Mouse (Mus musculus) kidney, postnatal 0 days (tissue): ENCODE measurements around the gene Pja2. TPM values are rescaled to one million over a fixed set of nuclear protein-coding genes. Genes with fewer than 3 reads are reported as not detected.

Experiments
- ATAC-seq: fragments of 200-750 bp; cut with Nextera tagmentation; replicated peaks from 2 replicates; pipeline ENCODE4 v1.8.0; 2017; ENCODE audit warnings: low read depth, moderate number of reproducible peaks, moderate TSS enrichment, moderate library complexity; ENCODE audit not compliant: low FRiP score
- DNase-seq: peaks from one replicate; pipeline ENCODE4 v3.0.0-alpha.2; 2016; ENCODE audit warnings: low spot score
- H3K27ac ChIP-seq: fragments of 300-500 bp; sonication (generic); 2 replicates; pipeline ENCODE4 v1.5.1; 2014; ENCODE audit warnings: mild to moderate bottlenecking
- H3K27me3 ChIP-seq: fragments of 300-500 bp; sonication (generic); 2 replicates; pipeline ENCODE4 v1.6.1; 2014; ENCODE audit warnings: low read length, mixed read lengths; ENCODE audit not compliant: insufficient read depth
- H3K36me3 ChIP-seq: fragments of 300-500 bp; sonication (generic); 2 replicates; pipeline ENCODE4 v1.6.1; 2014; ENCODE audit warnings: low read length, mixed read lengths; ENCODE audit not compliant: insufficient read depth
- H3K4me1 ChIP-seq: fragments of 300-500 bp; sonication (generic); replicated peaks from 2 replicates; pipeline ENCODE4 v1.6.1; 2014; ENCODE audit warnings: antibody characterized with exemption, low read length, mixed read lengths; ENCODE audit not compliant: insufficient read depth
- H3K4me2 ChIP-seq: fragments of 300-500 bp; sonication (generic); 2 replicates; pipeline ENCODE4 v1.6.1; 2014; ENCODE audit warnings: mild to moderate bottlenecking, low read length, moderate library complexity, mixed read lengths
- H3K4me3 ChIP-seq: fragments of 300-500 bp; sonication (generic); replicated peaks from 2 replicates; pipeline ENCODE4 v1.5.1; 2014; ENCODE audit warnings: low read depth, low read length
- H3K9ac ChIP-seq: fragments of 300-500 bp; sonication (generic); 2 replicates; pipeline ENCODE4 v1.6.1; 2014; ENCODE audit warnings: low read depth, low read length
- H3K9me3 ChIP-seq: fragments of 300-500 bp; sonication (generic); replicated peaks from 2 replicates; pipeline ENCODE4 v1.6.1; 2016; ENCODE audit warnings: low read length, inconsistent platforms, mixed read lengths
- CTCF ChIP-seq: IDR thresholded peaks from 2 replicates; pipeline ENCODE4 v1.5.1; 2016; ENCODE audit warnings: antibody characterized with exemption, low read depth, mild to moderate bottlenecking, moderate library complexity
- WGBS: fragments of 180-500 bp; shearing (Covaris S2); extraction: QIAGEN DNeasy Blood & Tissue Kit; methylation state at CpG from one replicate; pipeline ENCODE4 v1.1.7; 2014; 5-methylcytosine and 5-hydroxymethylcytosine counted together
- polyA plus RNA-seq: library from polyadenylated mRNA; unstranded; fragments of >200 nt; fragmentation: Nextera tagmentation; extraction: Ambion mirVana; gene quantifications from 2 replicates; pipeline ENCODE4 v1.2.1, GENCODE M21; 2015

Pja2 gene
- polyA plus RNA-seq, 1 experiment from 2014 or later: 58.8 TPM

DNA sequence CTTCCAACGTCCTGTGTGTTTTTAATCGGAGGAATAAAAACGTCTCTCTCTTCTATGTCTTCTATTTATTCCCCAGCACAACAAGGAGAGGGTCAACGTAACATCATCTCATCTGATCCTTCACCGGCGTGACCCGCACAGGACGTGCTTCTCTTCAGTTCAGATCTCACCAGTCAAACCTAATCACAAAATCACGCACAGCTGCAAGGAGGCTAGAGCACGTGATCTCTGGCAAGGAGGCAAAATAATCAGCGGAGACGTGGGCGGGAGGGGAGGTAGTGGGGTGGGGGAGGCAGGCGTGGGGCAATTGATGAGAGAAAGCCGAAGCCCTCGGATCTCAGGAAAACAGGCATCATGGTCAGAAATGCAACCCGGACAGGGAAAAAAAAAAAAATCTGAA lies 14.4 kb upstream of the Pja2 start:
- DNase-seq (peak; percentile 22), ATAC-seq (no peak)
- H3K27me3 ChIP-seq: no peaks in the 10 kb centered on the region
- WGBS: 16% methylated on average over 17 of the region's 17 CpGs
- no peaks in the 10 kb centered on the region for H3K9me3 ChIP-seq
- 0 out of 2 replicates have a peak overlapping the region, but pooled peaks have one; percentile 21 for H3K4me3 ChIP-seq
- no peak overlapping the region for H3K27ac ChIP-seq
- no peaks in the 10 kb centered on the region for H3K36me3 ChIP-seq
- TF ChIP-seq CTCF: no peak
- H3K4me2 ChIP-seq: peak overlapping the region; percentile 60
- peaks cover 5% of the 10 kb centered on the region; the same call in 1 of the 2 replicates for H3K4me1 ChIP-seq
- peak overlapping the region; percentile 15; the same call in 1 of the 2 replicates for H3K9ac ChIP-seq

DNA sequence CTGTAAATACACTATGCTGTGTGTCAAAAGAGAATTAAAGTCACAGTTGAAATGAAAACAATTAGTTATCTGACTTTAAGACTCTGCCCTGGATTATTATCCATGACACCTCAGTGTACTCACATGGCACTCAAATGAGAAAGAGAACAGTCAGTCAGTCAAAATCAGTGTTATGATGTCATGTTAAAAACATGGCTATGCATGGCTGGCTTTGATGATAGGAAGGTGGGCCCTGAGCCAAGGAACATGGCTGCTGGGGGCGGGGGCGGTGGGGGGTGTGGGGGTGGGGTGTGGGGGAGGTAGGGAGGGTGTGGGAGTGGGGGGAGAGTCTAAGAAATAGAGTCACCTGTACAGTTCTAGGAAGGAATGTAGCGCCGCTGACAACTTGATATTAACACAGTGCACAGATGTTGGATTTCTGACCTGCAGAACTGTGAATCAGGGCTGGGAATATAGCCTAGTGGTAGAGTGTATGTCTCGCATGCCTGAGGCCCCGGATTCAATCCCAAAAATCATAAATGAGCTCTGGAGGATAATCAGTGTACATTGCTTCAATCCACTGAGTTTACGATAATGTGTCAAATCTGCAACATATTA lies 13.0 kb upstream of the Pja2 start:
- H3K27me3 ChIP-seq: no peaks in the 10 kb centered on the region

DNA sequence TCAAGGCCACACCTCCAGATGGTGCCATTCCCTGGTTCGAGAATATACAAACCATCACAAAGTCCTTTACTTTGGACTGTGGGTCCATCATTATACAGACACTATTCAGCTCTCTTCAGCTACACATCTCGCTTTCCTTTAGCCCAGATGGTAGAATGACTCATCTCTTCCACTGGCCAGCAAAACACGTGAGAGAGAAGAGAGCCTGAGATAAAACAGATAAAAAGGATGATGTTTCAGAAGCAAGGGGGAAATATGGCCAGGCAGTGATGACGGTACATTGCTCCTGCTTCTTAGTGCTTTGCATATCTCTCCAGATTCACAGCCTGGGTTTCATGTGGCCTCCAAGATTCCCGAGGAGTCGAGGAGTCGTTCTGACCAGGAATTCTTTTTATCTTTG lies 10.0 kb upstream of the Pja2 start:
- WGBS: 68% methylated on average over 7 of the region's 7 CpGs
- Histone ChIP-seq H3K9me3 (no peaks in the 10 kb centered on the region), H3K4me2 (no peak overlapping the region), H3K9ac (no peak overlapping the region), H3K4me1 (peaks cover 5% of the 10 kb centered on the region; the same call in 1 of the 2 replicates), H3K27ac (no peak overlapping the region), H3K4me3 (no peak overlapping the region), H3K27me3 (no peaks in the 10 kb centered on the region), H3K36me3 (no peaks in the 10 kb centered on the region)
- no peak for ATAC-seq
- TF ChIP-seq CTCF: no peak
- DNase-seq: no peak

More for the DNA sequence above, 13.0 kb upstream of the Pja2 start:
- Histone ChIP-seq H3K9ac (no peak overlapping the region), H3K36me3 (no peaks in the 10 kb centered on the region), H3K4me2 (no peak overlapping the region), H3K4me1 (peaks cover 5% of the 10 kb centered on the region; the same call in 1 of the 2 replicates), H3K9me3 (no peaks in the 10 kb centered on the region), H3K27ac (no peak overlapping the region), H3K4me3 (no peak overlapping the region)
- ATAC-seq (0 out of 2 replicates have a peak, but pooled peaks have one; percentile 25), DNase-seq (no peak)
- WGBS: 63% methylated on average over 7 of the region's 7 CpGs
- no peak for TF ChIP-seq CTCF

DNA sequence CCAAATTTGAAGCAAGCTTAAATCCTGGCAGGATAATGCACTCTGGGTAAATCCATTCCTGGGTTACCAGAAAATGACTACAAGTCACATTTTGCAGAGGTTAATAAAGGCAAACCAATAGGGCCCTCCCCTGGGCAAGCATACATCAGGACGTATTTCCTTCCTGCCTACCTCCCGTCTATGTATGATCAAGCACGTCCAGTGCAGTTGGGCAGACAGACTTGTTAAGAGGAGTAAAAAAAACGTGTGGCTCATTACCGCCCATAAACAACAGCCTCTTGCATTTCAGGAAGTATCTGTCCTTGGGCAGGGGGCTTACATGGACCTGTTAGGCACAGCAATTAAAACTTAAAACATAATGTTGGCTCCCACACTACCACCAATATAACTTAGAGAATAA lies 8.0 kb upstream of the Pja2 start:
- no peaks in the 10 kb centered on the region for H3K27me3 ChIP-seq
- no peak overlapping the region for H3K9ac ChIP-seq
- no peak overlapping the region for H3K27ac ChIP-seq
- H3K36me3 ChIP-seq: no peaks in the 10 kb centered on the region
- H3K4me2 ChIP-seq: no peak overlapping the region
- ATAC-seq (no peak), DNase-seq (no peak)
- TF ChIP-seq CTCF: no peak
- no peaks in the 10 kb centered on the region for H3K4me1 ChIP-seq
- 40% methylated on average over 5 of the region's 5 CpGs for WGBS
- no peak overlapping the region for H3K4me3 ChIP-seq
- no peaks in the 10 kb centered on the region for H3K9me3 ChIP-seq

DNA sequence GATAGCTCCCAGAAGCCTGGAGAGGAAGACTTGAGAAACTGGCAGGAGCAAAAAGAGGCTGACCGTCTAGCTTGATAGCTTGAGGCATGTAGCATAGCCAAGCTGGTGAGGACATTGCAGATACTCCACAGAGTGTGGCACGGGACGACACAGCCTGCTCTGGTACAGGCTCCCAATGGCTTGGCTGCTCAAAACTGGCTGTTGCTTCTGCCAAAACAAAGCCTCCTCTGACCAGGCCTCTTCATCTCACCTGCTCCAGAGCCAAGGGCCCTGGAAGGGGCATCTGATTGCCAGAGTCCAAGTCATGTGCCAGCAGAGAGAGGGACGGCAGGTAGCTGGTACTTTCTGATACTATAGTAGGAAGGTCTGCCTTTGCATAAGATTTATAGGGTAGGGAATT lies 5.5 kb upstream of the Pja2 start:
- Histone ChIP-seq H3K4me3 (no peak overlapping the region), H3K4me2 (no peak overlapping the region), H3K4me1 (no peaks in the 10 kb centered on the region; the same call in 1 of the 2 replicates), H3K9ac (no peak overlapping the region), H3K27ac (no peak overlapping the region), H3K27me3 (no peaks in the 10 kb centered on the region), H3K36me3 (no peaks in the 10 kb centered on the region), H3K9me3 (no peaks in the 10 kb centered on the region)
- WGBS: 80% methylated on average over 4 of the region's 4 CpGs
- ATAC-seq (no peak), DNase-seq (no peak)
- no peak for TF ChIP-seq CTCF

DNA sequence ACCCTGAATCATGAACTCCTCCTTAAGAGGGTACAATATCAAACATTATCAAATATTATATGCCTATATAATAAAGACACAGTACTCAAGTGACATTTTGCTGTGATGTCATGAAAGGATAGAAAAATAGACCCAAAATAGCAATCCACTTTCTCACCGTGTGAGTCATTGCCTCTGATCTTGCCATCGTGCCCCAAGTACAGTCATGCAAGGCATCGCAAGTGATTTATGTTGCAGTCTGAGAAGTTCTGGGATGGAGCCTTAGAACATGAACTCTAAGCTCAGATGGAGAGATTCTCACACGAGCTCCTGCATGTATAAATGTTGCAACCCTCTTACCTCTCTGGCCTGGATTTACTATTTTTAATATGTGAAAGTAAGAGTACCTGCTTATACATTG lies 2.2 kb upstream of the Pja2 start:
- H3K4me2 ChIP-seq: no peak overlapping the region
- H3K27me3 ChIP-seq: no peaks in the 10 kb centered on the region
- DNase-seq: no peak
- H3K9ac ChIP-seq: no peak overlapping the region
- H3K4me1 ChIP-seq: no peaks in the 10 kb centered on the region; the same call in 1 of the 2 replicates
- H3K36me3 ChIP-seq: no peaks in the 10 kb centered on the region
- no peak overlapping the region for H3K4me3 ChIP-seq
- no peak for TF ChIP-seq CTCF
- H3K9me3 ChIP-seq: no peaks in the 10 kb centered on the region
- 66% methylated on average over 4 of the region's 4 CpGs for WGBS
- ATAC-seq: no peak
- no peak overlapping the region for H3K27ac ChIP-seq

DNA sequence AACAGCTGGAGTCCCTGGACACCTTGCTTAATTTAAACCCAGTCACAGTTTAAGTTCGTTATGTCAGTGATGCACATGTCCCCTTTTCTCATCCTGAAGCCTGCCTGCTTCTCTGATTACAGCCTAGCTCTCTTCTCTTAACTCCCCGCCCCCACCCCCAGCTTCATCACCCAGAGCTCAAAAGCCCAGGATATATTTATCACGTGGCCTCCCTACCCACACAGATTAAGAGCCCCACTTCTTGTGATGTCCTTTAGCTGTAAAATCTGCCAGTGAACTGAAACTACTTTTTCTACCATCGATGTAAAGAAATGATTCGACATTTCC lies 1.0 kb upstream of the Pja2 start:
- no peaks in the 10 kb centered on the region for H3K27me3 ChIP-seq
- H3K9ac ChIP-seq: peak overlapping the region; percentile 56; the same call in 1 of the 2 replicates
- peak overlapping the region; percentile 68; the same call in 1 of the 2 replicates for H3K27ac ChIP-seq
- TF ChIP-seq CTCF: no peak
- H3K4me2 ChIP-seq: peak overlapping the region; percentile 85
- no peaks in the 10 kb centered on the region; the same call in 1 of the 2 replicates for H3K4me1 ChIP-seq
- WGBS: 19% methylated on average over 5 of the region's 5 CpGs
- ATAC-seq: no peak
- H3K36me3 ChIP-seq: no peaks in the 10 kb centered on the region
- no peaks in the 10 kb centered on the region for H3K9me3 ChIP-seq
- no peak for DNase-seq
- peak overlapping the region; percentile 54 for H3K4me3 ChIP-seq
